Mouse (Mus musculus) kidney, adult 8-10 months (tissue): Measurements from ENCODE around the gene Aip.

Experiments
- DNase-seq, 2 experiments: peaks; one replicate each; pipeline ENCODE4 v3.0.0; 2022

Gene Aip

GRCm38 (mm10) chr19:4108535-4108934 is 17.1 kb downstream of the Aip start:
- no peak for DNase-seq

GRCm38 (mm10) chr19:4106654-4107053 is 19.0 kb downstream of the Aip start:
- DNase-seq: no peak

- no peak for DNase-seq
Measured at GRCm38 (mm10) chr19:4104675-4105194, 20.9 kb downstream of the Aip start.

- no peak for DNase-seq
Measured at GRCm38 (mm10) chr19:4103792-4104191, 21.9 kb downstream of the Aip start.

GRCm38 (mm10) chr19:4103294-4103693 is 22.4 kb downstream of the Aip start:
- DNase-seq: no peak

- no peak for DNase-seq
Measured at GRCm38 (mm10) chr19:4102626-4103025, 23.0 kb downstream of the Aip start.

- no peak for DNase-seq
Measured at GRCm38 (mm10) chr19:4102049-4102448, 23.6 kb downstream of the Aip start.

- DNase-seq: no peak
Measured at GRCm38 (mm10) chr19:4101466-4101865, 24.2 kb downstream of the Aip start.

GRCm38 (mm10) chr19:4100718-4101261 is 24.9 kb downstream of the Aip start:
- no peak for DNase-seq

- peak in 1 of 2 experiments; percentile 71 for DNase-seq
Measured at GRCm38 (mm10) chr19:4099837-4100717, 25.6 kb downstream of the Aip start, which contains the start of gene Pitpnm1. Gene Pitpnm1, plus strand, starts transcription at chr19:4099998.

- peak; percentile 91 to 96 for DNase-seq
Measured at GRCm38 (mm10) chr19:4099056-4099455, 26.6 kb downstream of the Aip start.

- peak in 1 of 2 experiments; percentile 27 for DNase-seq
Measured at GRCm38 (mm10) chr19:4098426-4098825, 27.2 kb downstream of the Aip start.

- DNase-seq: peak; percentile 90
Measured at GRCm38 (mm10) chr19:4097441-4097825, 28.2 kb downstream of the Aip start.

- peak; percentile 99 to 100 for DNase-seq
Measured at GRCm38 (mm10) chr19:4096642-4097440, 28.8 kb downstream of the Aip start, which contains the start of gene Cdk2ap2. Gene Cdk2ap2, plus strand, starts transcription at chr19:4097182.

- DNase-seq: no peak
Measured at GRCm38 (mm10) chr19:4095802-4096201, 29.9 kb downstream of the Aip start.

- no peak for DNase-seq
Measured at GRCm38 (mm10) chr19:4094774-4095303, 30.8 kb downstream of the Aip start.

- DNase-seq: no peak
Measured at GRCm38 (mm10) chr19:4094348-4094747, 31.3 kb downstream of the Aip start.

- no peak for DNase-seq
Measured at GRCm38 (mm10) chr19:4093772-4094171, 31.9 kb downstream of the Aip start.

- no peak for DNase-seq
Measured at GRCm38 (mm10) chr19:4092750-4093149, 32.9 kb downstream of the Aip start.

- no peak for DNase-seq
Measured at GRCm38 (mm10) chr19:4091383-4091782, 34.3 kb downstream of the Aip start.

GRCm38 (mm10) chr19:4090446-4090845 is 35.2 kb downstream of the Aip start:
- DNase-seq: no peak

GRCm38 (mm10) chr19:4089128-4089527 is 36.5 kb downstream of the Aip start:
- DNase-seq: no peak

- DNase-seq: no peak
Measured at GRCm38 (mm10) chr19:4088146-4088545, 37.5 kb downstream of the Aip start.
